Mouse (Mus musculus): ENCODE results near the gene Camta1. TPM values are rescaled to one million over a fixed set of nuclear protein-coding genes. Genes with fewer than 3 reads are reported as not detected.
A peak's percentile ranks its signal among the peaks of the same experiment; 100 is the strongest.
"Not testable (repeated sequence)": the region's sequence is repeated elsewhere in the genome, so short reads cannot be mapped to it uniquely, and the experiment has no call there.

Gene Camta1
- polyA plus RNA-seq, 1 experiment from 2014 or later, result 106 TPM

GRCm38 (mm10) chr4:150909451-150910156 is 952.1 kb downstream of the Camta1 start:
- Histone ChIP-seq H3K4me3 (ENCODE audit: low read depth, low read length) (peak overlapping the region; percentile 93), H3K27ac (replicated peaks; ENCODE audit: low read depth, low read length) (peak overlapping the region; percentile 81), H3K9me3 (ENCODE audit: control insufficient read depth, low read length) (no peaks in the 10 kb centered on the region), H3K4me1 (ENCODE audit: control insufficient read depth, insufficient read depth, low read length) (peaks cover 3% of the 10 kb centered on the region; the same call in 1 of the 2 replicates), H3K4me2 (ENCODE audit: low read depth, severe bottlenecking) (peak overlapping the region; percentile 52), H3K27me3 (ENCODE audit: control insufficient read depth, insufficient read depth, low read length) (no peaks in the 10 kb centered on the region), H3K36me3 (ENCODE audit: control insufficient read depth, insufficient read depth, low read length) (peaks cover 8% of the 10 kb centered on the region; the same call in 1 of the 2 replicates), H3K9ac (ENCODE audit: low read length) (peak overlapping the region; percentile 87)
- DNase-seq (ENCODE audit: low spot score) (peak; percentile 100), ATAC-seq (ENCODE audit: insufficient number of reproducible peaks, low FRiP score, low TSS enrichment, low read depth) (peak; percentile 88)
- under 1% methylated on average over 41 of the region's 56 CpGs for WGBS

GRCm38 (mm10) chr4:150908512-150908911 is 953.2 kb downstream of the Camta1 start:
- H3K9ac ChIP-seq (ENCODE audit: low read length); H3K27ac ChIP-seq (replicated peaks; ENCODE audit: low read depth, low read length); H3K4me1 ChIP-seq (ENCODE audit: control insufficient read depth, insufficient read depth, low read length); H3K4me3 ChIP-seq (ENCODE audit: low read depth, low read length); H3K27me3 ChIP-seq (ENCODE audit: control insufficient read depth, insufficient read depth, low read length); DNase-seq (ENCODE audit: low spot score); H3K4me2 ChIP-seq (ENCODE audit: low read depth, severe bottlenecking); ATAC-seq (ENCODE audit: insufficient number of reproducible peaks, low FRiP score, low TSS enrichment, low read depth); H3K9me3 ChIP-seq (ENCODE audit: control insufficient read depth, low read length): not testable (repeated sequence)
- peaks cover 15% of the 10 kb centered on the region; the same call in 1 of the 2 replicates for H3K36me3 ChIP-seq (ENCODE audit: control insufficient read depth, insufficient read depth, low read length)
- WGBS, result 72% methylated on average over 5 of the region's 5 CpGs

GRCm38 (mm10) chr4:150907099-150907498 is 954.6 kb downstream of the Camta1 start:
- Histone ChIP-seq H3K9me3 (ENCODE audit: control insufficient read depth, low read length) (no peaks in the 10 kb centered on the region), H3K27me3 (ENCODE audit: control insufficient read depth, insufficient read depth, low read length) (no peaks in the 10 kb centered on the region), H3K4me3 (ENCODE audit: low read depth, low read length) (no peak overlapping the region), H3K4me1 (ENCODE audit: control insufficient read depth, insufficient read depth, low read length) (no peaks in the 10 kb centered on the region), H3K9ac (ENCODE audit: low read length) (no peak overlapping the region), H3K36me3 (ENCODE audit: control insufficient read depth, insufficient read depth, low read length) (peaks cover 22% of the 10 kb centered on the region), H3K4me2 (ENCODE audit: low read depth, severe bottlenecking) (no peak overlapping the region), H3K27ac (replicated peaks; ENCODE audit: low read depth, low read length) (no peak overlapping the region)
- ATAC-seq (ENCODE audit: insufficient number of reproducible peaks, low FRiP score, low TSS enrichment, low read depth), result no peak
- DNase-seq (ENCODE audit: low spot score), result no peak
- 93% methylated on average over 8 of the region's 8 CpGs for whole genome bisulfite sequencing

GRCm38 (mm10) chr4:150903091-150903742 is 958.5 kb downstream of the Camta1 start:
- H3K4me3 ChIP-seq (ENCODE audit: low read depth, low read length), result no peak overlapping the region
- DNase-seq (ENCODE audit: low spot score) (no peak), ATAC-seq (ENCODE audit: insufficient number of reproducible peaks, low FRiP score, low TSS enrichment, low read depth) (no peak)
- no peak overlapping the region for H3K27ac ChIP-seq (replicated peaks; ENCODE audit: low read depth, low read length)
- no peak overlapping the region for H3K4me2 ChIP-seq (ENCODE audit: low read depth, severe bottlenecking)
- no peaks in the 10 kb centered on the region for H3K9me3 ChIP-seq (ENCODE audit: control insufficient read depth, low read length)
- H3K36me3 ChIP-seq (ENCODE audit: control insufficient read depth, insufficient read depth, low read length), result peaks cover 45% of the 10 kb centered on the region
- no peaks in the 10 kb centered on the region for H3K27me3 ChIP-seq (ENCODE audit: control insufficient read depth, insufficient read depth, low read length)
- WGBS, result 95% methylated on average over 14 of the region's 14 CpGs
- H3K9ac ChIP-seq (ENCODE audit: low read length), result no peak overlapping the region
- H3K4me1 ChIP-seq (ENCODE audit: control insufficient read depth, insufficient read depth, low read length), result no peaks in the 10 kb centered on the region

DNA sequence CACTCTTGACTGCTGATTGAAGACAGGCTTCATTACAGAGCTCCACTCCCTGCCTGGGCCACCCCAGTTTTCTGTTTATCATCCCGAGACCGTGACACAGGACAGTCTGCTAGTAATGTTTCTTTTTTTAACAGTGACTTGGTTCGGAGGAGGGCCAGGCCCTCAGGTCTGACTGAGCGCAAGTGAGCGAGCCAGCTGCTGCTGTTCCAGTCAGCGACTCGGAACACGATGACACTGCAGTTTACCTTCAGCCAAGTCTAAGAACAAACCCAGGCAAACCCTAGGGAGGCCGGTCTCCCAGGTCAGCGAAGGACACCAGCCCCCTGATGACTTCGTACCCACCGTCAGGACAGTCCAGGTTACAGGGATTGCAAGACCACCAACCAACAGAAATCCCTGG is 959.6 kb downstream of the Camta1 start:
- DNase-seq (ENCODE audit: low spot score) (no peak), ATAC-seq (ENCODE audit: insufficient number of reproducible peaks, low FRiP score, low TSS enrichment, low read depth) (no peak)
- H3K9me3 ChIP-seq (ENCODE audit: control insufficient read depth, low read length), result no peaks in the 10 kb centered on the region
- H3K9ac ChIP-seq (ENCODE audit: low read length), result no peak overlapping the region
- 93% methylated on average over 12 of the region's 12 CpGs for WGBS
- peaks cover 52% of the 10 kb centered on the region for H3K36me3 ChIP-seq (ENCODE audit: control insufficient read depth, insufficient read depth, low read length)
- H3K27me3 ChIP-seq (ENCODE audit: control insufficient read depth, insufficient read depth, low read length), result no peaks in the 10 kb centered on the region
- no peak overlapping the region for H3K4me3 ChIP-seq (ENCODE audit: low read depth, low read length)
- no peak overlapping the region for H3K27ac ChIP-seq (replicated peaks; ENCODE audit: low read depth, low read length)
- no peak overlapping the region for H3K4me2 ChIP-seq (ENCODE audit: low read depth, severe bottlenecking)
- no peaks in the 10 kb centered on the region for H3K4me1 ChIP-seq (ENCODE audit: control insufficient read depth, insufficient read depth, low read length)

DNA sequence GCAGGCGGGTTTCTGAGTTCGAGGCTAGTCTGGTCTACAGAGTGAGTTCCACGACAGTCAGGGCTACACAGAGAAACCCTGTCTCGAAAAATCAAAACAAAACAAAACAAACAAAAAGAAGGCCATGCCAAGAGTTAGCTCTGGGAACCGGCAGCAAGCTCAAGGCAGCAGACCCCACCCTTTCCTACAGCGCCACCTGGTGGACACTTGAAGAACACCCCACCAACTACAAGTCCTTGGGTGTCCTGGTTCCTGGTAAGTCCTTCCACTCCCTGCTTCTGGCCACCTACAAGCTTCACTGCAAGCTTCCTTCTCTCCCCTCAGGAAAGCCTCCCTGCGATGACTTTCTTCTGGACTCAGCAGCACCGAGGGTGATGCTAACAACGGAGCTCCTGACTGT is 960.0 kb downstream of the Camta1 start:
- Histone ChIP-seq H3K27ac (replicated peaks; ENCODE audit: low read depth, low read length) (no peak overlapping the region), H3K4me3 (ENCODE audit: low read depth, low read length) (no peak overlapping the region), H3K9me3 (ENCODE audit: control insufficient read depth, low read length) (no peaks in the 10 kb centered on the region), H3K4me1 (ENCODE audit: control insufficient read depth, insufficient read depth, low read length) (no peaks in the 10 kb centered on the region), H3K27me3 (ENCODE audit: control insufficient read depth, insufficient read depth, low read length) (no peaks in the 10 kb centered on the region), H3K9ac (ENCODE audit: low read length) (no peak overlapping the region), H3K36me3 (ENCODE audit: control insufficient read depth, insufficient read depth, low read length) (peaks cover 54% of the 10 kb centered on the region), H3K4me2 (ENCODE audit: low read depth, severe bottlenecking) (no peak overlapping the region)
- WGBS, result 58% methylated on average over 9 of the region's 9 CpGs
- ATAC-seq (ENCODE audit: insufficient number of reproducible peaks, low FRiP score, low TSS enrichment, low read depth), result no peak
- peak; percentile 84 for DNase-seq (ENCODE audit: low spot score)

DNA sequence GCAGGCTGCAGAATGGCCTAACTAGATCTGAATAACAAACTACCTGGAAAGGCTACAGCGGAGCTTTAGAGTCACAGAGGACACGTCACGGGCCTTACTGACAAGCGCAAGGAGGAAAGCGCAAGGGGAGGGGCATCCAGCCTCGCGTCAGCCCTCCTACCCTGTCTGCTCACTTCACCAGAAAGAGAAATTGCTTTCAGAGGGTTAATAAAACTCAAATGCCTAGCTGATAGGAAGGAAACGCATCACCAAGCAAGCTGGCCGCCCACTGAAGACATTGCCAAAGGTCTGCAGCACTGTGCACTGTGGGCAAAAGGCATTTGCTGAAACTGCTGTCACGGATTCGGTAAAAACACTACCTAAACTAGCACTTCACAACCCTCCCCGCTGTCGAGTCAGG is 961.2 kb downstream of the Camta1 start:
- H3K4me1 ChIP-seq (ENCODE audit: control insufficient read depth, insufficient read depth, low read length), result no peaks in the 10 kb centered on the region
- peaks cover 56% of the 10 kb centered on the region for H3K36me3 ChIP-seq (ENCODE audit: control insufficient read depth, insufficient read depth, low read length)
- no peaks in the 10 kb centered on the region for H3K9me3 ChIP-seq (ENCODE audit: control insufficient read depth, low read length)
- 95% methylated on average over 13 of the region's 13 CpGs for WGBS
- no peak overlapping the region for H3K9ac ChIP-seq (ENCODE audit: low read length)
- no peak for DNase-seq (ENCODE audit: low spot score)
- no peak overlapping the region for H3K4me3 ChIP-seq (ENCODE audit: low read depth, low read length)
- H3K27me3 ChIP-seq (ENCODE audit: control insufficient read depth, insufficient read depth, low read length), result no peaks in the 10 kb centered on the region
- ATAC-seq (ENCODE audit: insufficient number of reproducible peaks, low FRiP score, low TSS enrichment, low read depth), result no peak
- no peak overlapping the region for H3K27ac ChIP-seq (replicated peaks; ENCODE audit: low read depth, low read length)
- H3K4me2 ChIP-seq (ENCODE audit: low read depth, severe bottlenecking), result no peak overlapping the region

- ATAC-seq (ENCODE audit: insufficient number of reproducible peaks, low FRiP score, low TSS enrichment, low read depth) (no peak), DNase-seq (ENCODE audit: low spot score) (peak; percentile 86)
- H3K4me1 ChIP-seq (ENCODE audit: control insufficient read depth, insufficient read depth, low read length), result no peaks in the 10 kb centered on the region
- H3K4me2 ChIP-seq (ENCODE audit: low read depth, severe bottlenecking), result no peak overlapping the region
- no peaks in the 10 kb centered on the region for H3K9me3 ChIP-seq (ENCODE audit: control insufficient read depth, low read length)
- no peak overlapping the region for H3K4me3 ChIP-seq (ENCODE audit: low read depth, low read length)
- peaks cover 47% of the 10 kb centered on the region for H3K36me3 ChIP-seq (ENCODE audit: control insufficient read depth, insufficient read depth, low read length)
- no peak overlapping the region for H3K27ac ChIP-seq (replicated peaks; ENCODE audit: low read depth, low read length)
- 63% methylated on average over 13 of the region's 13 CpGs for WGBS
- H3K27me3 ChIP-seq (ENCODE audit: control insufficient read depth, insufficient read depth, low read length), result no peaks in the 10 kb centered on the region
- no peak overlapping the region for H3K9ac ChIP-seq (ENCODE audit: low read length)
Measured at GRCm38 (mm10) chr4:150898716-150899365, 962.8 kb downstream of the Camta1 start.

All from limb, embryonic 11.5 days (tissue).